Mouse (Mus musculus) liver, embryonic 14.5 days (tissue): Measurements from ENCODE around the gene Speg. TPM values are rescaled to one million over a fixed set of nuclear protein-coding genes. Genes with fewer than 3 reads are reported as not detected.

ENCODE experiments used
- ATAC-seq: fragments of 200-750 bp; cut with Nextera tagmentation; 2 replicates; pipeline ENCODE4 v1.8.0; 2017; ENCODE audit warnings: moderate number of reproducible peaks, mild to moderate bottlenecking, moderate library complexity; ENCODE audit not compliant: insufficient read depth
- DNase-seq, 3 experiments: peaks; one replicate each; pipeline ENCODE4 v3.0.0-alpha.2; 2012 to 2013; ENCODE audit warnings: low read depth in 3 of 3, low spot score in 3 of 3
- H3K27ac ChIP-seq: fragments of 300-500 bp; sonication (generic); 2 replicates; pipeline ENCODE4 v1.5.1; 2014; ENCODE audit warnings: moderate library complexity, mild to moderate bottlenecking, control low read depth, inconsistent platforms
- H3K27me3 ChIP-seq: fragments of 300-500 bp; sonication (generic); 2 replicates; pipeline ENCODE4 v1.6.1; 2014; ENCODE audit warnings: mild to moderate bottlenecking, low read length, moderate library complexity; ENCODE audit not compliant: control insufficient read depth, insufficient read depth
- H3K36me3 ChIP-seq: fragments of 300-500 bp; sonication (generic); replicated peaks from 2 replicates; pipeline ENCODE4 v1.6.1; 2014; ENCODE audit warnings: low read depth; ENCODE audit not compliant: control insufficient read depth, insufficient read depth
- H3K4me1 ChIP-seq, 2 experiments: fragments of 200-500 bp in 1 of 2; fragments of 300-500 bp in 1 of 2; sonication (generic) in 1 of 2; replicated peaks; 2 replicates each; pipeline ENCODE4 v1.6.1; 2012 to 2014; ENCODE audit warnings: antibody characterized with exemption in 1 of 2, inconsistent platforms in 1 of 2, low read length in 1 of 2; ENCODE audit not compliant: control insufficient read depth in 2 of 2, insufficient read depth in 2 of 2
- H3K4me2 ChIP-seq: fragments of 300-500 bp; sonication (generic); 2 replicates; pipeline ENCODE4 v1.6.1; 2014; ENCODE audit warnings: low read depth, mild to moderate bottlenecking, control low read depth, moderate library complexity
- H3K4me3 ChIP-seq, 2 experiments: fragments of 200-500 bp in 1 of 2; fragments of 300-500 bp in 1 of 2; sonication (generic) in 1 of 2; 2 replicates each; pipeline ENCODE4 v1.5.1; 2012 to 2014; ENCODE audit warnings: low read depth in 2 of 2, low read length in 2 of 2, mild to moderate bottlenecking in 2 of 2, control low read depth in 1 of 2, inconsistent platforms in 1 of 2, moderate library complexity in 1 of 2; ENCODE audit not compliant: insufficient read depth in 1 of 2
- H3K9ac ChIP-seq: fragments of 300-500 bp; sonication (generic); replicated peaks from 2 replicates; pipeline ENCODE4 v1.6.1; 2014; ENCODE audit warnings: mild to moderate bottlenecking, control low read depth, moderate library complexity
- H3K9me3 ChIP-seq: fragments of 300-500 bp; sonication (generic); 2 replicates; pipeline ENCODE4 v1.6.1; 2016; ENCODE audit warnings: low read length, mixed read lengths; ENCODE audit not compliant: control insufficient read depth
- CTCF ChIP-seq: IDR thresholded peaks from 2 replicates; pipeline ENCODE4 v1.5.1; 2016; ENCODE audit warnings: antibody characterized with exemption, low read depth, control low read depth
- EP300 ChIP-seq: IDR thresholded peaks from 2 replicates; pipeline ENCODE4 v1.6.1; 2016; ENCODE audit warnings: antibody characterized with exemption, low read depth
- WGBS: fragments of 180-500 bp; shearing (Covaris S2); extraction: QIAGEN DNeasy Blood & Tissue Kit; methylation state at CpG from one replicate; pipeline ENCODE4 v1.1.7; 2014; ENCODE audit not compliant: insufficient replicate concordance; 5-methylcytosine and 5-hydroxymethylcytosine counted together
- polyA plus RNA-seq, 2 experiments: library from polyadenylated mRNA; depleted of rRNA in 1 of 2; stranded (reverse) in 1 of 2; unstranded in 1 of 2; fragments of >200 nt; fragmentation: Nextera tagmentation in 1 of 2; extraction: Ambion mirVana in 1 of 2; gene quantifications; 2 replicates each; pipeline versions ENCODE4 v1.2.1 to v1.2.3; 2012 to 2014

Speg gene
- polyA plus RNA-seq, 2 experiments = 8.4 to 8.5 TPM

GRCm38 (mm10) chr1:75359346-75359745, 15.8 kb upstream of the Speg start:
- DNase-seq = no peak
- no peak overlapping the region for H3K4me2 ChIP-seq
- H3K9ac ChIP-seq = no peak overlapping the region
- no peak overlapping the region for H3K27ac ChIP-seq
- 57% methylated on average over 13 of the region's 13 CpGs for WGBS
- no peaks in the 10 kb centered on the region for H3K36me3 ChIP-seq
- no peak overlapping the region for H3K4me3 ChIP-seq
- no peak for TF ChIP-seq EP300
- no peak for TF ChIP-seq CTCF
- no peaks in the 10 kb centered on the region for H3K9me3 ChIP-seq
- no peak for ATAC-seq
- H3K27me3 ChIP-seq = peaks cover 22% of the 10 kb centered on the region
- H3K4me1 ChIP-seq = no peaks in the 10 kb centered on the region

GRCm38 (mm10) chr1:75360112-75361031, 14.7 kb upstream of the Speg start, which contains the start of gene Des:
Gene Des (plus strand): TSS chr1:75360329.
- ATAC-seq (no peak), DNase-seq (no peak)
- no peaks in the 10 kb centered on the region for H3K9me3 ChIP-seq
- no peak within 1 kb of the TSS for H3K27ac ChIP-seq
- H3K4me3 ChIP-seq = peak within 1 kb of the TSS; percentile 7 to 11; a peak in 2 of 4 replicates
- WGBS = 4% methylated on average over 80 of the region's 80 CpGs
- TF ChIP-seq EP300 = no peak
- TF ChIP-seq CTCF = no peak
- no peaks in the 10 kb centered on the region for H3K4me1 ChIP-seq
- peak within 1 kb of the TSS; percentile 35 for H3K4me2 ChIP-seq
- H3K27me3 ChIP-seq = peaks cover 22% of the 10 kb centered on the region
- H3K36me3 ChIP-seq = no peaks in the 10 kb centered on the region
- H3K9ac ChIP-seq = no peak within 1 kb of the TSS

GRCm38 (mm10) chr1:75361123-75361522, 14.0 kb upstream of the Speg start:
- no peaks in the 10 kb centered on the region for H3K36me3 ChIP-seq
- H3K4me2 ChIP-seq = no peak overlapping the region
- H3K4me3 ChIP-seq = no peak overlapping the region
- ATAC-seq (no peak), DNase-seq (no peak)
- no peaks in the 10 kb centered on the region for H3K4me1 ChIP-seq
- peaks cover 22% of the 10 kb centered on the region for H3K27me3 ChIP-seq
- no peaks in the 10 kb centered on the region for H3K9me3 ChIP-seq
- WGBS = 37% methylated on average over 4 of the region's 4 CpGs
- no peak for TF ChIP-seq EP300
- no peak for TF ChIP-seq CTCF
- no peak overlapping the region for H3K27ac ChIP-seq
- H3K9ac ChIP-seq = no peak overlapping the region

GRCm38 (mm10) chr1:75361750-75362149, 13.3 kb upstream of the Speg start:
- no peak overlapping the region for H3K4me3 ChIP-seq
- TF ChIP-seq CTCF (no peak), EP300 (no peak)
- H3K4me1 ChIP-seq = no peaks in the 10 kb centered on the region
- peaks cover 22% of the 10 kb centered on the region for H3K27me3 ChIP-seq
- ATAC-seq (no peak), DNase-seq (no peak)
- H3K36me3 ChIP-seq = no peaks in the 10 kb centered on the region
- H3K27ac ChIP-seq = no peak overlapping the region
- H3K4me2 ChIP-seq = no peak overlapping the region
- 20% methylated on average over 4 of the region's 4 CpGs for WGBS
- H3K9ac ChIP-seq = no peak overlapping the region
- H3K9me3 ChIP-seq = no peaks in the 10 kb centered on the region

GRCm38 (mm10) chr1:75363868-75364267, 11.2 kb upstream of the Speg start:
- no peak overlapping the region for H3K4me3 ChIP-seq

More at GRCm38 (mm10) chr1:75363868-75364267, 11.2 kb upstream of the Speg start:
- Histone ChIP-seq H3K9ac (no peak overlapping the region), H3K4me1 (no peaks in the 10 kb centered on the region), H3K27ac (no peak overlapping the region), H3K27me3 (peaks cover 22% of the 10 kb centered on the region), H3K4me2 (no peak overlapping the region), H3K9me3 (no peaks in the 10 kb centered on the region), H3K36me3 (no peaks in the 10 kb centered on the region)
- ATAC-seq (no peak), DNase-seq (no peak)
- 28% methylated on average over 3 of the region's 3 CpGs for WGBS
- TF ChIP-seq EP300 (no peak), CTCF (no peak)
